Mouse (Mus musculus): ENCODE measurements around the gene Gm18596.
"Not testable (repeated sequence)": the region's sequence is repeated elsewhere in the genome, so short reads cannot be mapped to it uniquely, and the experiment has no call there.

GRCm38 (mm10) chr10:77720299-77720698, 22.1 kb downstream of the Gm18596 start, which contains the start of gene Krtap12-1:
- not testable (repeated sequence) for TF ChIP-seq MEF2A (IDR thresholded peaks at IDR 0.05; ENCODE audit: extremely low read depth, insufficient replicate concordance, low read depth, low read length, poor library complexity, severe bottlenecking); CTCF (IDR thresholded peaks at IDR 0.05 in 2 of 3, conservative IDR thresholded peaks at IDR 0.05 in 1 of 3; ENCODE audit: control insufficient read depth in 1 of 3, insufficient read depth in 1 of 3, low read depth in 2 of 3, low read length in 3 of 3, poor library complexity in 1 of 3, severe bottlenecking in 1 of 3); JUND (IDR thresholded peaks at IDR 0.05; ENCODE audit: low read depth, low read length); TCF12 (IDR thresholded peaks at IDR 0.05; ENCODE audit: low read depth, low read length); E2F4 (IDR thresholded peaks at IDR 0.05; ENCODE audit: borderline replicate concordance, low read depth, low read length); ZC3H11A (IDR thresholded peaks at IDR 0.05; ENCODE audit: low read depth, low read length); ELF1 (IDR thresholded peaks at IDR 0.05; ENCODE audit: low read depth, low read length); SMC3 (IDR thresholded peaks at IDR 0.05; ENCODE audit: low read depth, low read length); MXI1 (IDR thresholded peaks at IDR 0.05; ENCODE audit: low read depth, low read length)
